Mouse (Mus musculus) neural tube, embryonic 14.5 days (tissue): ENCODE data around the gene Grid2. TPM values are rescaled to one million over a fixed set of nuclear protein-coding genes. Genes with fewer than 3 reads are reported as not detected.

ENCODE experiments used
- ATAC-seq: fragments of 200-750 bp; cut with Nextera tagmentation; 2 replicates; pipeline ENCODE4 v1.8.0; 2017; ENCODE audit warnings: low read depth, mild to moderate bottlenecking, moderate TSS enrichment, moderate library complexity
- H3K27ac ChIP-seq: fragments of 300-500 bp; sonication (generic); 2 replicates; pipeline ENCODE4 v1.5.1; 2014; ENCODE audit warnings: low read depth, mild to moderate bottlenecking, control low read depth, low read length, moderate library complexity, mixed read lengths
- H3K27me3 ChIP-seq: fragments of 300-500 bp; sonication (generic); 2 replicates; pipeline ENCODE4 v1.6.1; 2014; ENCODE audit warnings: low read length; ENCODE audit not compliant: control insufficient read depth, insufficient read depth
- H3K36me3 ChIP-seq: fragments of 300-500 bp; sonication (generic); 2 replicates; pipeline ENCODE4 v1.6.1; 2014; ENCODE audit warnings: low read length, mixed read lengths; ENCODE audit not compliant: control insufficient read depth, insufficient read depth
- H3K4me1 ChIP-seq: fragments of 300-500 bp; sonication (generic); 2 replicates; pipeline ENCODE4 v1.6.1; 2014; ENCODE audit warnings: low read length; ENCODE audit not compliant: control insufficient read depth, insufficient read depth
- H3K4me2 ChIP-seq: fragments of 300-500 bp; sonication (generic); 2 replicates; pipeline ENCODE4 v1.6.1; 2014; ENCODE audit warnings: mild to moderate bottlenecking, low read depth, low read length, control low read depth
- H3K4me3 ChIP-seq: fragments of 300-500 bp; sonication (generic); 2 replicates; pipeline ENCODE4 v1.5.1; 2014; ENCODE audit warnings: low read depth, low read length, control low read depth, mixed read lengths
- H3K9ac ChIP-seq: fragments of 300-500 bp; sonication (generic); replicated peaks from 2 replicates; pipeline ENCODE4 v1.6.1; 2014; ENCODE audit warnings: low read depth, mild to moderate bottlenecking, control low read depth, low read length, mixed read lengths
- H3K9me3 ChIP-seq: fragments of 300-500 bp; sonication (generic); 2 replicates; pipeline ENCODE4 v1.6.1; 2016; ENCODE audit warnings: low read length; ENCODE audit not compliant: control insufficient read depth
- WGBS: fragments of 180-500 bp; shearing (Covaris S2); extraction: QIAGEN DNeasy Blood & Tissue Kit; methylation state at CpG from one replicate; pipeline ENCODE4 v1.1.7; 2014; 5-methylcytosine and 5-hydroxymethylcytosine counted together
- polyA plus RNA-seq: library from polyadenylated mRNA; unstranded; fragments of >200 nt; fragmentation: Nextera tagmentation; extraction: Ambion mirVana; gene quantifications from 2 replicates; pipeline ENCODE4 v1.2.1, GENCODE M21; 2014

The Grid2 gene
- polyA plus RNA-seq, 1 experiment from 2014 or later: 25.1 TPM

DNA sequence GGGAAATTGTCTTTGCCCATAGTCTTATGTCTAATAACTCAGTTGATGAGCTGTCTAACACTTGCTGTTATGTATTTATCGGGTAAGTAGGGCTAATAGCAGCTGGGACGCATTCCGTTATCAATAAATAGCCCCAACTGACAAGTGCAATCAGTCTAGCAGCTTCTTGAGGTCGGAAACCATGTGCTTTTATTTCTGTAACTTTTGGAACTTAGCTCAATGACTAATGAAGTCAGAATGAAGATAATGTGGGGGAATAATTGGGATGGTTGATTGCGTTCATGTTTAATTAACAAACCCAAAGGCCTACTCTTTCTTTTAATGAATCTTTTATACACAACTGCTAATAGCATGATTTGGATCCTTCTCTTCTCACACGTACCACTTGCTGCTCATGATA is 666.3 kb downstream of the Grid2 start:
- WGBS: 90% methylated on average over 6 of the region's 6 CpGs
- no peak overlapping the region for H3K4me2 ChIP-seq
- ATAC-seq: no peak

GRCm38 (mm10) chr6:63931201-63931600 is 675.5 kb downstream of the Grid2 start:
- Histone ChIP-seq H3K36me3 (no peaks in the 10 kb centered on the region), H3K9ac (no peak overlapping the region), H3K27me3 (no peaks in the 10 kb centered on the region), H3K27ac (no peak overlapping the region), H3K4me2 (no peak overlapping the region), H3K4me3 (no peak overlapping the region), H3K4me1 (no peaks in the 10 kb centered on the region), H3K9me3 (no peaks in the 10 kb centered on the region)
- ATAC-seq: no peak

More for the DNA sequence above, 666.3 kb downstream of the Grid2 start:
- Histone ChIP-seq H3K36me3 (no peaks in the 10 kb centered on the region), H3K27ac (no peak overlapping the region), H3K9me3 (no peaks in the 10 kb centered on the region), H3K4me1 (no peaks in the 10 kb centered on the region), H3K4me3 (no peak overlapping the region), H3K9ac (no peak overlapping the region), H3K27me3 (no peaks in the 10 kb centered on the region)

DNA sequence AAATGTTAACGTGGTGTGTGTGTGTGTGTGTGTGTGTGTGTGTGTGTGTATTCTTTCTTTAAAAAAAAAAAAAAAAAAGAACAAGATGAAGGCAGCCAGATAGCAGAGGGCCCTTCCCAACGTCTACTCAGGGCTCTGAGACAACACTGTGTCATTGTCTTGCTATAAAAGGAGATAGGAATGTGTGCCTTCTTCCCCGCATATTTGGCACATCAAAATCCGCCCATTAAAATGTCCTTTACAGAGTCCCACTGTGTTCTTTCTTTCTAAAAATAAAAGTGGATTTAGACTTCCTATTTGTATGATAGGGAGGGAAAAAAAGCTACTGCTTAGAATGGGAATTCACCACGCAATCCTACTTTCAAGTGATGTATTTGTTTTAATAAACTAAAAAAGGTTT is 691.0 kb downstream of the Grid2 start:
- Histone ChIP-seq H3K27me3 (no peaks in the 10 kb centered on the region), H3K4me2 (no peak overlapping the region), H3K36me3 (no peaks in the 10 kb centered on the region), H3K9me3 (no peaks in the 10 kb centered on the region), H3K4me1 (no peaks in the 10 kb centered on the region), H3K4me3 (no peak overlapping the region), H3K27ac (no peak overlapping the region), H3K9ac (no peak overlapping the region)
- 39% methylated on average over 5 of the region's 5 CpGs for WGBS
- no peak for ATAC-seq

DNA sequence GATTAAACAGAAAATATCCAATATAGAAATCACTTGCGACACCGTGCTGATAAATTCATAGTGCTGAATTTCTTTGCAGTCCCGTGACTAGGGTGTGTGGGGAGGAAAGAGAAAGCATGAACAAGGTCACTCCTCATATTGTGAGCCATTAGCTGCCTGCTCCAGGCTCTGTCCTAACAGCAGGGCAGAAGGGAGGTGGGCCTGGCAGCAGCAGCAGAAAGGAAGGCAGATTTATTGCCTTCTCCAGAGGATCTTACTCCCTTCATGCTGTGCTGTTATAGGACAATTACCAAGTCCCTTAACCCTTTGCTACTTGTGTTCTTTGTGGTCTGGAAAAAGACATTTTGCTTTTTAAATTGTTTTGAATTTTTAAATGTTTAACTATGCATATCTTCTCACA is 708.1 kb downstream of the Grid2 start:
- peak; percentile 95 for ATAC-seq
- H3K4me2 ChIP-seq: peak overlapping the region; percentile 23; the same call in 1 of the 2 replicates
- H3K4me1 ChIP-seq: peaks cover 15% of the 10 kb centered on the region
- no peaks in the 10 kb centered on the region for H3K27me3 ChIP-seq
- H3K9me3 ChIP-seq: no peaks in the 10 kb centered on the region
- H3K4me3 ChIP-seq: no peak overlapping the region
- 2% methylated on average over 3 of the region's 3 CpGs for WGBS
- H3K36me3 ChIP-seq: no peaks in the 10 kb centered on the region
- no peak overlapping the region for H3K9ac ChIP-seq
- peak overlapping the region; percentile 63 for H3K27ac ChIP-seq

- 17% methylated on average over 6 of the region's 6 CpGs for WGBS
- H3K36me3 ChIP-seq: no peaks in the 10 kb centered on the region
- H3K4me3 ChIP-seq: no peak overlapping the region
- no peak overlapping the region for H3K9ac ChIP-seq
- H3K27ac ChIP-seq: peak overlapping the region; percentile 63
- no peaks in the 10 kb centered on the region for H3K27me3 ChIP-seq
- H3K9me3 ChIP-seq: no peaks in the 10 kb centered on the region
- peak overlapping the region; percentile 23; the same call in 1 of the 2 replicates for H3K4me2 ChIP-seq
- peak; percentile 84 for ATAC-seq
- H3K4me1 ChIP-seq: peaks cover 15% of the 10 kb centered on the region
Measured at GRCm38 (mm10) chr6:63964269-63964668, 708.6 kb downstream of the Grid2 start.

DNA sequence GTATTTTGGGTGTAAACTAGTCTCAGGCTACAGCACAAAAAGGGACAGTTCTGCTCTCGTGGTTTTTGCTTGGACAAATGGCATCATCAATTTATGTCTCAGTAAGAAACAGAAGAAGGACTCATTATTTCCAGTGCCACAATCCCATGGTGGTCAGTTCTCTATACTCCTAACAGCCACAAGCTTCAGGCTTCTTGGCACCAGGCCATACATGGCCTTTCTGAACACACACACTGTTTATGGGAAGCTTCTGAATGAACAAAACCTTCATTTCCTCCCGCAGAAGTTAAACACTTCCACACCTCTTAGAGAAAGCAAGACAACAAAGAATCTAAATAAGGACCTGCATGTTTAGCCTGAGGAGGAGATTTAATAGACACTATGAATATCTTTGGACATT is 709.1 kb downstream of the Grid2 start:
- no peak overlapping the region for H3K9ac ChIP-seq
- no peak overlapping the region for H3K4me3 ChIP-seq
- peaks cover 15% of the 10 kb centered on the region for H3K4me1 ChIP-seq
- no peak overlapping the region for H3K4me2 ChIP-seq
- WGBS: 9% methylated on average over 2 of the region's 2 CpGs
- H3K27me3 ChIP-seq: no peaks in the 10 kb centered on the region
- no peaks in the 10 kb centered on the region for H3K9me3 ChIP-seq
- peak; percentile 75 for ATAC-seq
- no peaks in the 10 kb centered on the region for H3K36me3 ChIP-seq
- H3K27ac ChIP-seq: peak overlapping the region; percentile 63

DNA sequence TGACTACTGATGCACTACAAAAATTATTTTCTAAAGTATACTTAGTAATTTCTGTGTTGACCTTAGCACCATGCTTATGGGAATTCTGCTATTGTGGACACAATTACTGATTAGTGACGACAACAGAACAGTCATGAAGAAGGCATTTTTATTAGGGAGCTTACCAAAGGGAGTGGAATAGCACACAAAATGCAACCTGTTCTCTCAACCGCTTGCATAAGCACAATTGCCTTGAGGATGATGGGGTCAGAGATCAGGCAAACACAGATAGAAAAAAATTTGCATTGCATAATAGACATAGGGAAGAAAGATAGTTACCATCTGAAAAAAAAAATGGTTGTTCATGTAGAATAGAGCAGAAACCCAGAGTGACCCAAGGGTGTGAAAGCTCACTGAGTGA is 790.4 kb downstream of the Grid2 start:
- no peaks in the 10 kb centered on the region for H3K36me3 ChIP-seq
- H3K27ac ChIP-seq: no peak overlapping the region
- no peak overlapping the region for H3K9ac ChIP-seq
- H3K4me3 ChIP-seq: no peak overlapping the region
- H3K27me3 ChIP-seq: no peaks in the 10 kb centered on the region
- 77% methylated on average over 2 of the region's 2 CpGs for WGBS
- no peaks in the 10 kb centered on the region for H3K4me1 ChIP-seq
- H3K4me2 ChIP-seq: no peak overlapping the region
- ATAC-seq: no peak
- no peaks in the 10 kb centered on the region for H3K9me3 ChIP-seq

DNA sequence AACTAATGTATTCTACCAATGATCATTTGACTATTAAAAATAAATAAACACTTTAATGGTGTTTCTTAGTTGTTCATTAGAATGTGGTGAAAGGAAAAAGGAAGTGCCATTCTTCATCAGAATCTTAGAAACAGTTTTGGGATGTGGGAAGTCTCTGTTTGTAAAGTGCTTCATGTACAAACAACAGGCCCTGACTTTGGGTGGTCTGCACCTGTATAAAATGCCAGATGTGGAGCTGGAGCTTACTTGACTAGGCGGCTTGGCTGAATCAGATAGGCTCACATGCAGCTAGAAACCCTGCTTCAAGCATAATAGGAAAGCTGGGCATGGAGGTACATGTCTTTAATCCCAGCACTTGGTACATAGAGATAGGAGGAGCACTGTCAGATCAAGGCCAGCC is 791.1 kb downstream of the Grid2 start:
- Histone ChIP-seq H3K4me1 (no peaks in the 10 kb centered on the region), H3K27me3 (no peaks in the 10 kb centered on the region), H3K36me3 (no peaks in the 10 kb centered on the region), H3K4me2 (no peak overlapping the region), H3K4me3 (no peak overlapping the region), H3K9me3 (no peaks in the 10 kb centered on the region), H3K9ac (no peak overlapping the region), H3K27ac (no peak overlapping the region)
- WGBS: 92% methylated on average over 1 of the region's 1 CpGs
- no peak for ATAC-seq

DNA sequence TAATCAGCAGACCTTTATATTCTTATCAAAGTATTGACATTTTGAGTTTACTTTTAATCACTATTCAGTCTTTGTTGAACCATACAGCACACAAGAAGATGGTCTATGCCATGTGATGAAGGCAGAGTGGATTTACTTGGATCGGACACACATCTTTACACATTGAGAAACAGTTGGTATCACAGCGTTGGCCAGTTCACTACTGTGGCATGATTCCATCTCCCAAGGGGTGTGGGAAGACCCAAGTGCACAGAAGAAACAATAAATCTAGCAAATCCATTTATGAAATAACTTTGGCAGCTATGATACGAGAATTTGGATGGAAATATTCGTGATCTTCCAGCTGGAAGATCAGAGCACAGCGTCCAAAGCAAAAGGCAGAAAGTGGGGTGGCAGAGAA is 792.3 kb downstream of the Grid2 start:
- no peak overlapping the region for H3K4me3 ChIP-seq
- H3K36me3 ChIP-seq: no peaks in the 10 kb centered on the region
- no peak overlapping the region for H3K9ac ChIP-seq
- no peaks in the 10 kb centered on the region for H3K9me3 ChIP-seq
- WGBS: 83% methylated on average over 5 of the region's 5 CpGs
- no peaks in the 10 kb centered on the region for H3K27me3 ChIP-seq
- ATAC-seq: no peak
- H3K4me1 ChIP-seq: no peaks in the 10 kb centered on the region
- H3K27ac ChIP-seq: no peak overlapping the region
- H3K4me2 ChIP-seq: no peak overlapping the region

DNA sequence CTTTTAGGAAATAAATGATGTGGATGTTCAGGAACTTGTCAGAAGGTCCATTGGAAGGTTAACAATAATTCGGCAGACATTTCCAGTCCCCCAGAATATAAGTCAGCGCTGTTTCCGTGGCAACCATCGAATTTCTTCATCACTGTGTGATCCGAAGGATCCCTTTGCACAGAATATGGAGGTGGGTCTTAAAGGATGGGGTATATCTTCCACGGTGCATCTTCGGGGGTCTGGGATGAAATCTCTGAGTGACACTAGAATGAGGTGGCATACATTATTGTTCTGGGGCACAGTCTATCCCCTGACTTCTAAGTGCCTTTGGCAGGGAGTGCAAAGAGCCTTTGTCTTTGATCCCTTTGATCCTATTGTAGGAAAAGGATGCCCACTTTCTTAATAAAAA is 808.2 kb downstream of the Grid2 start:
- Histone ChIP-seq H3K4me2 (no peak overlapping the region), H3K27ac (no peak overlapping the region), H3K9me3 (no peaks in the 10 kb centered on the region), H3K27me3 (no peaks in the 10 kb centered on the region), H3K36me3 (no peaks in the 10 kb centered on the region), H3K4me3 (no peak overlapping the region), H3K4me1 (no peaks in the 10 kb centered on the region), H3K9ac (no peak overlapping the region)
- WGBS: 61% methylated on average over 7 of the region's 7 CpGs
- ATAC-seq: no peak
